Mouse (Mus musculus) A20 (cell line): Measurements from ENCODE around the gene Cep41.
A peak's percentile ranks its signal among the peaks of the same experiment; 100 is the strongest.

Source experiments
- DNase-seq: peaks from one replicate; pipeline ENCODE4 v3.0.0-alpha.2; 2011; ENCODE audit warnings: low read depth, low spot score

The Cep41 gene

DNA sequence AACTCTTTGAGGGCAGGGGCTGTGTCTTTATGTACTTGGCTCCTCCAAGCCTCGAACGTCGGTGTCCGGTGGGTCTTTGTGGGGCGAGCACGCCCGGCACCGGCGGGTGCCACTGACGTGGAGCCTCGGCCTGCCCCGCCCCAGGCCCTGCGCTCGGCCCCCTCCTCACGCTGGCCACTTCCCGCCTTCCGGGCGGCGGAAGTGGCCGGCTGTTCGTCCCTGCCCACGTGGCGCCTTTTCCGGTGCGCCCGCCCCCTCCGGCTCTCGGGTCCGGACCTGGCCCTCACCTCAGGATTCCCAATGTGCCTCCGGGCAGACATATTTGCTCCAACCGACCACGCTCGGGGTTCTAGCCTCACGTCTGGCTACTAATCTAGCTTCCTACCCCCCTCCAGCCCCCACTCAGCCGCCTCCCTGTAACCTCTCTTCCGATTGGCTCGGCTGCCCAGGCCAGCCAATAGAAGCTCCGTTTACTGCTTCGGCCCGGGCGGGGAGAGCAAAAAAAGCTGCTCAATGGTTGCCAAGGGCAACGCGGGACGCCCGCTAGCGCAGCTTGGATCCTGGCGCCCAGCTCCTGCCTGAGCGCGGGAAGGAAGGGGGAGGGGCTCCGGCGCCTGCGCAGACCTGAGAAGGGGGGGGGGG is at the start of gene Cep41:
Gene Cep41, minus strand, starts transcription at position 400 of the 642 bp plus-strand sequence.
- peak; percentile 98 for DNase-seq

DNA sequence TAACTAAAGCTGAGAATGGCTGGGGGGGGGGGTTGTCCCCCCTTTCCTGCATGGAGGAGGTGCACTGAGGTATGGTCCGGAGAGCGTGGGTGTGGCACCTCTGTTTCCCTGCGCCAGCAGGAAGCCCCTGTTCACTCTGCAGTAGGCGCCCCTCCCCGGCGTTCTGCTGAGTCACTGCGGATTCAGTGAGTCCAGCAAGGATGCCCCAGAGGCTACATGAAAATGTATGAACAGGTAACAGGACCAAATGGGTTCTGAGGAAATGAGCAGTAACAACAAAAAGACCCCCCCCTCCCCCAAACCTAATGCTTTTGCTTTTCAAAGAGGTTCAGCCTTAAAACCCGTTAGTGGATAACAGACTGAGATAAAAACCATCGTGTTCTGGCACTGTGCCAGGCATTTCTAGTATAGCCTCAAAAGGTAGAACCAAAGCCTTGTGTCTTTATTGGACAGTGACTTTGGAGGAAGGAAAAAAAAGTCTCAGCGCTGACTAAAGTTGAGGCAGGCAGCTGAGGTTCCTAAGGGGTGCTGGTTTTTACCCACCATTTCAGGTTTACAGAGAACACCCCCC is 45.7 kb upstream of the Cep41 start:
- no peak for DNase-seq

DNA sequence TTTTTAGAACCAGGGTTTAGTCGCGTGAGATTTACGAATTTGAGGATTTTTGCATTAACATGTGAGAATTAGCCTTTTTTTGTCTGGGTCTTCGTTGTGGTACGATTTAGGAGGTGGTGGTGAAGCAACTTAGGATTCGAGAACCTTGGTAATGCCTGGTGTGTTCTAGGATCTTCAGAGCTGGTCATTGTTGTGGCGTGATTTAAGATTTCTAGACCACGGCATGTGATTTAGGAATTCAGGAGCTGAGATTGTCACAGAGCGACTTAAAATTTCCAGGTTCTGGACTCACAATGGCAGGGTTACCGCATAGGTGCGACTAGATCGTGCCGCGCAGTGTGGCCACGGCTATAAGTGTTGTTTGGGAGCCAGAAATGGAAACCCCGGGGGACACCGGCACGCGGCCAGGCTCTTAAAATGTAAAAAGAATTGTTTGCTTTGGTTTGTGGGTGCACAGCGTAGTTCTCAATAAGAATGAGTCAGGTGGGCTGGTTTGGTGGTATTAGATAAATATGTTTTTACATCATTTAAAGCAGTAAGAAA is 45.0 kb upstream of the Cep41 start:
- DNase-seq, result no peak

DNA sequence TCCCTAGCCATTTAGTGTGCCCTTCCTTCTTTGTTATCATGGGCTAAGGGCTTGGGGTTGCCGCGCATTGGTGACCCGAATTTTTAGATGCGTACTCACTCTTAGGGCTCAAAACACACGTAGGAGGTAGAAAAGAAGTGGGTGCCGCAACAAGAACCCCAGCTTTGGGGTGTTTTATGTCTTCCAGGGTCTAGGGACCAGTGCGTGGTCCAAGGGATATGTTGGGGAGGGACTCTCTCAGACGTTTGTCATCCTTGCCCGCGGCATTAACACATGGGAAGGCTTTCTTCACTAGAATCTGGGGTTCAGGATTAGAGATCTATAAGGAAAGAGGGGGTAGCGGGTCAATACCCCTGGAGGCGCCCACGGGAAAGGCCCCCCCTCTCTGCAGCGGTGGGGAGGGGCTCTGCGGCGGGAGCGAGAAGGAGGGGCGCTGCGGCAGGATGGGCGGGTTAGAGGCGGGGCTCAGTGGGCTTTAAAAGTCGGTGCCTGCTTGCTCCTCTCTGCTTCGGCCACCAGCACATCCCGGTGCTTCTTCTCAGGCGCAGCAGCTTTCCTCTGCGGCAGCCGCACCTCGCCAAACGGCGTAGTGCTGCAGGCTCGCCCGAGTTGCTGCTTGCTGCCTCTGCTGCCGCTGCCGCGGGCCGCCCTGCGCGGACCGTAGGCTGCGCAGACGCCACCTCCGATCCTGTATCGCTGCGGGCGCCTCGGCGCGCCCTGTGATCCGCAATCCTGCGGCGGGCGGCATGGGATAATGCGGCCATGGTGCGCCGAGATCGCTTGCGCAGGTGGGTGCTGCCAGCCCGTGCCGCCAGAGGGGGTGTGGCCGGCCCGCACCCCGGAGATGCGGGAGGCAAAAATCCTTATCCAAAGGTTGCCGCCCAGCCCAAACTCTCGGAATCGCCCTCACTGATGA is 44.3 kb upstream of the Cep41 start:
- no peak for DNase-seq

DNA sequence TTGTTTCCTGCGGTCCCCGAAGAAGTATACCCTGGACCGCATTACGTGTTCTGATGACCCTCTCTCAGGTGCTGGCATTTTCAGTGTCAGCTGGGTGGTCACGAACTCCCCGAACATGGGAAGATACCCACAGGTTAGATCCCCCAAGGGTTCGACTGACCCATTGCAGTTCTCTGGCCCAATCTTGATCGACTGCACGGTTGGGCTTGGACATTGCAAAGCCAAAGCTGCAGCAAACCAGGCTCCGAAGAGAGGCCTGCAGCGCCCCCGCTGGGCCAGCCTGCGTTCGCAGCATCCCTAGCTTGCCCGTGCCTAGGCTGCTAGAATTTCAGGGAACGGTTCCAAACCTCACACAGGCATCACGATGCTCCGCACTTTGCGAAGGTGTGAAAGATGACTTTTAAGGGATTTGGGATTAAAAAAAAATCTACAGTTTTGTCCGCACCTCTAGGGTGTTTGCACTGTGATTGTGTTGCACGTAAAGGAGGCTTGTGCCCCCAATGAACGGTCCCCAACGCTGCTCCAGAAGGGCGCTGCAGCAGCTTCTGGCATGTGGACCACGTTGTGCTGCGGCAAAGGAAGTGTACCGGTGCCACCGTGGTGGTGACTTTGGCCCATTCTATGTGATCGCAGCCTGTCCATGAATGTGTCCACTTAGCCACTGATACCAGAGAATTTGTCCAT is 43.5 kb upstream of the Cep41 start:
- no peak for DNase-seq

DNA sequence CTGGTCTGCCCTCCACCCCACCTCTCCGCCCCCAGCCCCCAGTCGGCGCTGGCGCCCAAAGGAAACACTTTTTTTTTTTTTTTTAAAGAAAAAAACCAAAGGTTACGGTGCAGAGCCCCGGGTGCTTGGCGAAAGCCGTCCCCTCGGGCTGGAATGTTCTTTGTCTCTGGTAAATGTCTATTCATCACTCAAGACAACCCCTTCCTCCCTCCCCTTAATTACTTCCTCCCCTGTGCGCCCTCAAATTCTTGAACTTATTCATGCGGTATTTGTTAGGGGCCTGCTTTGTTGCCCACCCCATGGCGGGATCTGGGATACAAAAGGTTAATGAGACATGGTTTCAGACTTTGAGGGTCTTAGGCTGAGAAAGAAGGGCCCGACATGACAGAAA is 42.8 kb upstream of the Cep41 start:
- no peak for DNase-seq

DNA sequence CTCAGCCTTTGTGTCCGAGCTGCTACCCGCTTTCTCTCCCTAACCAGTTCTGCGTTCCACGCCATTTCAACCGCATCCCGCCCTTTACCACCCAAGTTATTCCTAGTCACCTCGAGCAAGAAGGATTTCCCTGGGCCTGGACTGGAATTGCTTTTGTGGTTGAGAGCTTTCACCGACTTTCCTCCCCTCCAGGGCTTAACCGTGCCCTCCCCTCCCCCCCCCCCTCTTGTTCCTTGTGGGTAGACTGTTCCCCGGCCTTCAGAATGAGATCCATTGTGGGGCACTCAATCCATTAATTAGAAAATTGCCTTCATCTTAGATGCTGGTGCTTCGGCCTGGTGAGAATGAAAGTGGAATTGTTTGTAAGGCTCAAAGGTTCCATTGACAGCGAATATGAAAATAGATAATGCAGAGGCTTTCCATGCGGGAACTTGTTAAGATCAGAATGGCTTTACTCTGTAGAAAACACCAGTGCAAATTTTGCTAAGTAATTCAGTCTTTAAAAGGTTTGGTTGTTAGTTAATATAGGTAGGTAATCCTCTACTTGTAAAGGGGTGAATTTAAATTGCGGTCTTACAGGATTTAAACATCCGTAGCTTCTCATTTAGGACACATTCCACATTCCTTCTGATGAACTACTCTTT is 42.3 kb upstream of the Cep41 start:
- no peak for DNase-seq

DNA sequence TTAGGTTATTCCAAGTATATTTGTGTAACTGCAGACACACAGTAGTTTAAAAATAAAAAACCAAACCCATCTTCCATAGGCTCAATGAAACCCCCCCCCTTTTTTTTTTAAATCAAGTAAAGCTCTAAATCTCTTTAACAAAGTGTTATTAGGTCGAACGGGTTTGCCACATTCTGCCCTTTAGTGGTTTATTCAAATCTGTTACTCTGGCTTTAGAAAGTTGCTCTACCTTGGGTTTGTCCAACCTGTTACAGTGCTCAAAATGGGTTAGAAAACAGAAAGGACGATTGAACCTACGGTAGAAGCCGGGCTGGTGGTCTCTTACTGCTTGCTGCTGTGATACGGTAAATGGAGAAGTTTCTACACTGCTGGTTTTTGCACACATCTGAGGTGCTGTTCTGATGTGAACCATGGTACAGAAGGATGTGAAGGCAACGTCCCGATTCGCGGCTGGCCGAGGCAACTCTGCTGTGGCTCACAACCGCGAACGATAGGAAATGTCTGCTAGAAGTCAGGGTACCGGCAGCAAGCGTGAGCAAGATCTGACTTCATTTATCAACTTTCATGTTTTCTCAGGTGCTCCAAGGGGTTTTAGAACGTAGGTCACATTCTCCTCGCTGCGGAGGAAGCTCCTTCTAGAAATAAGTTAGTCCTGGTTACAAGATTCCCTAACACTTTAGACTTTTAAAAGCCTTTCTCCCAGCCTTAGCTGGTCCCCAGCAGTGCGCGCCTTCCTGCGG is 41.6 kb upstream of the Cep41 start:
- no peak for DNase-seq

DNA sequence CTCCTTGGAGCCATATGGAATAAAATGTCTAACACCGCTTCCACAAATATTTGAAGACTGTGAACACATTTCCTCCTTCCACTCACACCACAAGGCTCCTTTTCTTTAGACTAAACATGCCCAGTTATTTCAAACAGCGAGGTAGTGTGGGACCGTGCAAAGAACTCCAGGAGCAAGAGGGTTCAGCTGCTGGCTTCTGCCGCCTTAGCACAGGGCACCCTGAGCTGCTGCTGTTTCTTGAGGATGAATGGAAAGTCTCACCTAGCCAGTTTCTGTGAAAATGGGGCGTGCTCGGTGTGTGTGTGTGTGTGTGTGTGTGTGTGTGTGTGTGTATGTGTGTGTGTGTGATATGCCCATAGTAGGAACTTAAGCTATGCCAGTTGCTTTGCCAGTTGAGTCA is 40.9 kb upstream of the Cep41 start:
- DNase-seq, result no peak

DNA sequence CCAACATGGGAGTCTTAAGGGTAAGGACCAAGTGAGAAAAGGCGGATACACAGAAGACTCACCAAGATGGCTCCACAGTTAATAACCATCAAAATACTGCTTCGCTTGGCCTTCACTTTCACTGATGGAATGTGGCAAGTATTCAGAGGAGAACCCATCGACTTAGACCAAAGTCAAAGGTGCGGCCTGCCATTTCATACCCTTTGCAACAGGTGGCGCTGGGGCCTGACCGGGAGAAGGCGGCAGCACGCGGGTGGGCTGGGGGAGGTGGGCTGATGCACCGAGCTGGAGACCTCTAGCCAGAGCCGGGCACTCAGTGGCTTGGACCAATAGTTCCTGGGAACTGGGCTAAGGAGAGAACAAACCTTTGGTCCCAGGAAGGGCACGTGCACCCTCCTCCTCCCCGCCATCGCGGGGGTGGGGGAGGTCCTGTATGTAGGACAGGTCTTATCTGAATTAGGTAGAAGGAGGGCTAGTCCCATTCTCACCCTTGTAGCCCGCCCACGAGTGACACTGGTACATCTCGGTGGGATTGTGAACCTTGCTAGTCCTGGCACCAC is 39.1 kb upstream of the Cep41 start:
- no peak for DNase-seq

DNA sequence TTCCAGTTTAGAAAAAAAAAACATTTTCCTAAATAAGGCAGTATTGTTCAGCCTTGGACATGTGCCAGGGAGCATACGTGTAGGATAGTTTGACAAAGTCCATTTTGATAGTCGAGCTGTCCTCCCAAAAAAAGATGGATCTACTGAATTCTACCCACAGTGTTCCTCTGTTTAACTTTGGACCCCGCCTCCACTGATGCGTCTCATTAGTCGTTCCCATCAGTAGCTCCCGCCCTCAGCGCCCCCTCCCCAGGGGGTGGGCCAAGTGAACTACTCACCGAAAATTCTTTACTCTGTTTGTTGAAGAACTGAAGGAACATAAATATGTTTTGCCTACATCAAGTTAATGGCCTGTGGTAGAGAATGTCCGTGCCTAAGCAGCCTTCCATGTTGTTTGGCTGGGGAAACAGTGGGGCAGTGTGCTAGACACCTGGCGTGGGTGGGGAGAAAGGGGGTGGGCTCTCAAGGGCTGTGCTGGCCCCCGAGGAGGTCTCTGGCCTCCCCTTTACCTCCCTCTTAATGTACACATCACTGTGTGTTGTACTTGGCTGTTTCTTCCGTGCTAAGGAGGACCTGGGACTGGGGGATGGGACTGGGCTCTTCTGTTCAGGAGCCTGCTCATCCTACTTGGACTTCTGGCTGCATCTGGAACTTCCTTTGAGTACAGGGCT is 36.9 kb upstream of the Cep41 start:
- DNase-seq, result no peak

DNA sequence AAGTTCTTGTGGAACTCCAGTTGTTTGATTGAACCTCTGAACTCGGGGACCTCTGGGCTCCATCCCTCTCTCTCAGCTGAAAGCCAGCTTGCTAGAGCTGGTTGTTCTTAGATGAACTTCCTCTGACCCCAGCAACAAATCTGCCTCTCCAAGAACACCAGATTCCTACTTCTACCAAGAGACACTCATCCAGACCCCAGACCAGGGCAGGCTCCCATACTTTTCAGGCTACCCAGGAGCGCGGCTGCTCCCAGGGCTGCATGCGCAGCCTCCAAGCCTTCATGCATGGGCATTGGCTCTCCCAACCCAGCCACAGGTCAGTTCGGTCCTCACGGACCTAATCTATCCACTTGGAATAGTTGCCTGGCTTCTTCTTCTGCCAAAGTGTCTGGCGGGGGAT is 29.8 kb upstream of the Cep41 start, which contains the start of gene Mest:
Gene Mest, plus strand, starts transcription at position 217 of the 400 bp plus-strand sequence.
- DNase-seq, result no peak

DNA sequence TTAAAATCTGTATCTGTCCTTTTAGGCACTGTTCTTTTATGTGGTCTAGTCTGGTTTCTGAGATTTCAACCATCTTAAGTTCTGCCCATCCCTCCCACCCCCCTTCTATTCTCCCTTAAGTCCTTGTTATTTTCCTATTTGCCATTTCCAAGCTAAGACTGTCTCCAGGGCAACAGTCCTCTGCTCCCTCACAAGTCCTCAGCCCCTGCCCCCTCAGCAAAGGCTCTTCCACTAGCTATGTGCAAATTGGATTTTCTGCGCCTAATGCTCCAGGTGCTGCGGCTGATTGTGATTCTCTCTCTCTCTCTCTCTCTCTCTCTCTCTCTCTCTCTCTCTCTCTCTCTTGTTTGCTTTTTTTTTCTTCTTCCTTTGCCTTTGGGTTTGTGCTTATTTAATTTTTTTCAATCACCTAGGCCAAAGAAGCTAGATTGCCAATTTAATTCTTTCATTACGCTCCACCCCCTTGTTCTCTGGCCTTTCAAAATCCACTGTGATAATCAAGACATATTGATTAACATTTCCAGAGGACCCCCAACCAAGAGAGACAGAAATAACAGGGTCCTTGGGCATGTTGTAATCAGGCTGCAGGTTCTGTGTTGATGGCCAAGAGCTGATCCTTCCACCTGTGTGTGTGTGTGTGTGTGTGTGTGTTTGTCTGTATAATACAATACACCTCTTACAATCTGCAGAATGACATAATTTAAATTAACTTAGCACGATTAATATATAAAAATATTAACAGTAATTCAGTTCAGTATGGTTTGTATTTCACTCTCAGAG is 29.0 kb upstream of the Cep41 start:
- no peak for DNase-seq

DNA sequence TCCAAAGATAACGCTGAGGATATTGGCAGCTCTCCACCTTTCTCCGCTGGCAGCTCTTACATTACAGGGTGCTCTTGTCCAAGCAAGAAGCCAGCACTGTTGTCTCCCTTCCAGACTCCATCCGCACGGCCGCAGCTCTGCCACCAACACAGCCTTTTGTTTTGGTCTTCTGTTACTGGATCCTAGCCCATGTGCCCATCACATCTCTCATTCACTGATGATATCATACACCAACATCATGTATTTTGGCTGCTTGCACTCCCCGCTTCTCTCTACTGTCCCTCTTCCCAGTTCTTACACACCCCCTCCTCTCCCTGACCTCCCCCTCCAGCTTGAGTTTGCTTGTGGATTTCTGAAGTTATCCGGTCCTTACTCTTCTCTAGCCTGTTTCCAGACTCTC is 23.2 kb upstream of the Cep41 start:
- DNase-seq, result no peak

DNA sequence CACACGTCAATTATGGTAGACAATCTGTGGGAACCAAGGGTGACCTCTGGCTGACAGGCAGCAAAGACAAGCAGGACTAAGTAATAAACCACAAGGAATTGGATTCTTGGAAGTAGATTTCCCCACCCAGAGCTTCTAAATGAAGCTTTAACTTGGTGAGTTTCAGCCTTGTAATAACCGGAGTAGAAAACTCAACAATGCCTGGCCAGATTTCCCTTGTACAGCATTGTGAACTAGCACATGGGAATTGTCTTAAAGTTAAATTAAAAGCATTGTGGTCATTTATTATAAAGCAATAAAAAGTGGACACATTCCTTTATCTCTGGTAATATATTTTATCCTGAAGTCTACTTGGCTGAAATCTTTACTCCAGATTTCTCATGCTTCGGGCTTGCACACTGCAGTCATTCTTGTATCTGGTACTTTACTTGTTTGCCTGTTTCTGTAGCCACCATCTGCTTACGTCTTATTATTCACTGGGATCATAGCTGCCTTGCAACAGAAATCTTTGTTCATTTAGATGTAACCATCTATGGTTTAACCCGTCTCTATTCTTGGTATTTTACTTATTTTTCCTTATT is 21.4 kb upstream of the Cep41 start:
- DNase-seq, result no peak

DNA sequence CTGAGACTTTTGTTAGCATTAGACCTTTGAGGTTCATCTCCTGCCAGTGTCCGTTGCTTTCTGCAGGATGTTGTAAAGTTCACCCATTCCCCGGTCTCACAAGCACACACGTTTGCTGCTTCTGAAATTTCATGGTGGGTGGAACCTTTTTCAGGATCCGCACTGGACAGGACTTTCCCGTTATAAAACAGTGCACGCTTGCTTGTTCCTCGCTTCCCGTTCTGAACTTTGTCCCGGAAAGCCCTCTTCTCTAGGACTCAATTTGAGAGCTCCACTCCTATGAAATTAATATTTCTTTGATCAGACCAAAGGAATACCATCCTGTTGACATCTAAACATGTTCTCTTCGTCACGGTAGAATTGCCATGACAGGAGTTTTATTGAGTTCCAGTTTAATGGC is 20.3 kb upstream of the Cep41 start:
- DNase-seq, result no peak

DNA sequence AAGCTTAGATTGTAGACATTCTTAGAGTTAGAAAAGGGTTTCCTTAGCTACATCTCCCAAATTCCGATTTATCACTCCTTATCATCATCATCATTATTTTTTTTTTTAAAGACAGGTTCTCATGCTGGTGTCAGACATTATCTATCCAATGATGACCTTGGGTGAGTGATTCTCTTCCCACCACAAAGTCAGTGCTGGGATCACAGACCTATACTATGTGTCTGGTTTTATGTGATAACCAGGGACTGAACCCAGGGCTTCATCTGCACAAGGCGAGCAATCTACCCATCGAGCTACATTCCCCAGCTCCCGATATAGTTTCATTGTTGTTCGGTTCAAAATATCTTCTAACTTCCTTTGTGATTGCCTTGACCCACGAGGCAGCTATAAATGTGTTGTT is 19.9 kb upstream of the Cep41 start:
- no peak for DNase-seq

DNA sequence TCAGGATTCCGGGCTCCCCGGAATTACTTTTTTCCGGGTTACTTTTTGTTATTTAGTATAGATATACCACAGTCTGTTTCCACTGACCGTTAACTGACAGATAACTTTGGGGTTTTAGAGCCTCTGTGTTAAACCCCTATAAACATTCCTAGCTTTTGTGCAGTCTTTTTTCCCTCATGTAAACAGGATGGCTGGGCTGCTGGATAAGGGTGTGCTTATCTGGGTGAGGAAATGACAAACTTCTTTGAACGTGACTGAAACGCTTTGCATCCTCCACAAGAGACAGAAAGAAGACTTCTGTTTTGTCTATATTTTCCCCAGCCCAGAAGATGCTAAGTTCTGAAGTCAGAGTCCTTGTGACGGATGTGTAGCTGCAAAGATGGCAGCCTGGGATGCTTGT is 18.9 kb upstream of the Cep41 start:
- DNase-seq, result no peak

DNA sequence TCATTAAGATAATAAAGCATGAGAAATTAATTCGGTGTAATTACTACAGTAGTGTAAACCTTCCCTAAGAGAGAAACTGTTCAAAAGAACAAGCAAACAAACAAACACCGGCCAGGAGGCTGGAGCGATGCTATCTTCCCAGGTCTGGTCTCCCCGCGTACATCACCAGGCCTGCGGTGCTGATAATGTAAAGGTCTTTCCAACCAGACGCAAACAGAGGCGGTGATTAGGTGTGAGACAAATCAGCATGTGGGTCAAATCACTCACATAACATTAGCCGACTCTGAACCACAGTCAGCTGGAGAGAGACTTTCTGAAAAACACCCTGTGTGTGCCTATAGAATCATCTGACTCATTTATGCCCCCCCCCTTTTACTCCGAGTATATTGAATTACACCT is 17.8 kb upstream of the Cep41 start:
- DNase-seq, result no peak
